23 mouse cellular contexts compared by ENCODE assay signal in the genomic region with DNA sequence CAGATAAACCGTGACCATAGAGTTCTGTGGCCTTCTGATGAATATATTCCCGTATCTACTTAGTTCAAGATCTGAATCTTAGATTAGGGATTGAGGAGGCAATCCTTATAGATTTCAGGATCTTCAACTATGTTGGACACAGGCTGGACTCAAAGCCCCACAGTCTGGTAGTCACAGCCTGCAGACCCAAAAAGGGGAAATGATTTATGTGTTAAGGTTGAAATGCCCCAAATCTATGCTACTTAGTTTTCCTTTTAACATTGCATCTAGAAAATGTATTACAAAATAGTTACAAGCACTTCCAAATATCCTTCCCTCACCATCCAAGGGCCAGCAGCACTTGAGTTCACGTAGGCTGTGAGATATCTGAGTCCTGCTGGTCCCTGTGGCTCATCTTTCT.
"Had no signal": no experiment of that assay in that cellular context is flagged by ENCODE, and none has a peak within 500 bp of the region (broad histone marks: within the 10 kb centered on the region; RNA-seq: fewer than 3 reads in every experiment).

No protein-coding gene starts in this region.

- H3K4me1 ChIP-seq: liver, embryonic 15.5 days had no signal

- DNase-seq: kidney, postnatal 10 days; kidney, postnatal 36 days; left cerebral cortex, postnatal 4 days; lung, adult 2 months; lung, postnatal 14 days; right cerebral cortex, adult 18-20 months; right cerebral cortex, postnatal 14 days; right cerebral cortex, postnatal 4 days; thymus, adult 2 months; thymus, postnatal 14 days; thymus, postnatal 4 days had no signal

- H3K36me3 ChIP-seq: limb, embryonic 12.5 days; limb, embryonic 15.5 days; liver, embryonic 15.5 days; midbrain, embryonic 10.5 days; midbrain, embryonic 13.5 days; neural tube, embryonic 12.5 days; neural tube, embryonic 15.5 days had no signal

- ATAC-seq: intestine, postnatal 0 days; midbrain, embryonic 13.5 days; midbrain, embryonic 16.5 days had no signal

- H3K9ac ChIP-seq: limb, embryonic 12.5 days; limb, embryonic 15.5 days; liver, embryonic 15.5 days; midbrain, embryonic 13.5 days; neural tube, embryonic 12.5 days; neural tube, embryonic 15.5 days had no signal

- H3K27me3 ChIP-seq: limb, embryonic 12.5 days; limb, embryonic 15.5 days; liver, embryonic 15.5 days; megakaryocyte, embryonic 14.5 days; midbrain, embryonic 13.5 days; neural tube, embryonic 12.5 days; neural tube, embryonic 15.5 days had no signal

- H3K4me2 ChIP-seq: limb, embryonic 12.5 days; limb, embryonic 15.5 days; liver, embryonic 11.5 days; liver, embryonic 15.5 days; midbrain, embryonic 13.5 days; neural tube, embryonic 12.5 days; neural tube, embryonic 15.5 days had no signal

- H3K27ac ChIP-seq: limb, embryonic 12.5 days; limb, embryonic 15.5 days; liver, embryonic 15.5 days; midbrain, embryonic 10.5 days; neural tube, embryonic 12.5 days; neural tube, embryonic 15.5 days; stomach, postnatal 0 days had no signal

- H3K4me3 ChIP-seq: limb, embryonic 12.5 days; limb, embryonic 15.5 days; liver, embryonic 15.5 days; midbrain, embryonic 10.5 days; midbrain, embryonic 13.5 days; neural tube, embryonic 12.5 days; neural tube, embryonic 15.5 days had no signal

- H3K9me3 ChIP-seq: limb, embryonic 12.5 days; limb, embryonic 15.5 days; liver, embryonic 15.5 days; megakaryocyte, embryonic 14.5 days; midbrain, embryonic 10.5 days; midbrain, embryonic 13.5 days; neural tube, embryonic 12.5 days; neural tube, embryonic 15.5 days had no signal
